Mouse (Mus musculus) megakaryocyte, embryonic 14.5 days (primary cell): ENCODE data around the gene Eps8l3.

Source experiments
- FLI1 ChIP-seq: IDR thresholded peaks from 2 replicates; pipeline ENCODE4 v1.6.1; 2012; ENCODE audit warnings: low read length, inconsistent platforms, mixed read lengths
- GATA1 ChIP-seq: IDR thresholded peaks from 3 replicates; pipeline ENCODE4 v1.6.1; 2012; ENCODE audit warnings: mixed read lengths, low read length, inconsistent platforms, borderline replicate concordance

DNA sequence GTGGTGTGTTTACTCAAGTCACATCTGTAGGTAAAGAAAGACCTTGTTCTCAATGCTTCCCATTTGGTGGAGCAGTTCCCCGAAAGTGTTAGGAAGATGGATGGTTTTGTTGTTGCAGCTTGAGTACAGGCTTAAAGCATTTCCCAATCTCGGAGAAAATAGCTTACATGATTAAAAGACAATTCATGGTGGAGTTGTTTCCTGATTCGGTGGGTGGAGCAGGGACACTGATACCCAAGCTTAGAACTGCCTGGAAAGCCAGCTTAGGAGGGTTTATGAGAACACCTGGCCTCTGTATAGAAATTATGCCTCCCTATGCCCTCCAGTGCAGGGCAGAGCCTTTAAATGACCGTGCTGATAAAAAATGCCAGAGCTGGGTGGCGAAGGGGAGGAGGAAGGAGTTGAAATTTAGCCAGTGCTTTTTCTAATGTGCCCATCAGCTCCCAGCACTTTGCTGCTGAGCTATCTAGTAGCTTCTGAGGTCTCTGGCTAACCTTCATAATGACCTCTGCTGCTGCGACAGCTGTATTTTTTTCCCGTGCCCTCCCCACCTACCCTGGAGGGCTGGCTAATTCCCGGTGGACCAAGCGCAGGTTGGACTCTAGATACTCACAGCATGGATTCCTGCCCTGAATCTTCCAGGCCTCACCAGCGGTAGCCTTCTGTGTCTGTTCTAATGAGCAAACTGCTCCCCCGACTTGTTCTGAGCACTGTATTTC, 24.1 kb downstream of the Eps8l3 start:
- TF ChIP-seq GATA1 (no peak), FLI1 (no peak)
